Mouse (Mus musculus) adrenal gland, postnatal 0 days (tissue): ENCODE results near the gene Raph1. TPM values are rescaled to one million over a fixed set of nuclear protein-coding genes. Genes with fewer than 3 reads are reported as not detected.

Experiments
- microRNA-seq: library from miRNA; unstranded; fragments of <30 nt; microRNA quantifications from one replicate; pipeline ENCODE4, GENCODE M21; 2016; ENCODE audit warnings: borderline replicate concordance; ENCODE audit not compliant: insufficient number of aligned reads
- polyA plus RNA-seq: library from polyadenylated mRNA; unstranded; fragments of >200 nt; fragmentation: Nextera tagmentation; extraction: Ambion mirVana; gene quantifications from 2 replicates; pipeline ENCODE4 v1.2.1, GENCODE M21; 2015

The Raph1 gene
- 21.3 and 23.2 TPM in 2 replicates for polyA plus RNA-seq

GRCm38 (mm10) chr1:60566631-60567311 is at the start of gene Raph1:
TSS of gene Raph1 (minus strand) at chr1:60567104.

Small RNAs within 50 kb of the gene (microRNA-seq; reads per million reads assigned to microRNA genes)
- not detected for gene Gm23762

Other genes with a start within 250 kb of the Raph1 start
- 22.6 and 27.3 TPM in 2 replicates for gene Cyp20a1, start 223.8 kb downstream of the Raph1 start, polyA plus RNA-seq
- gene Abi2, start 157.5 kb downstream of the Raph1 start, polyA plus RNA-seq = 11.8 and 14.7 TPM in 2 replicates
- 0.14 and 0.24 TPM in 2 replicates for gene Cd28, start 149.7 kb upstream of the Raph1 start, polyA plus RNA-seq